Mouse (Mus musculus) forebrain, embryonic 11.5 days (tissue): ENCODE data around the gene Jpt2. TPM values are rescaled to one million over a fixed set of nuclear protein-coding genes. Genes with fewer than 3 reads are reported as not detected.

Source experiments
- ATAC-seq: fragments of 200-750 bp; cut with Nextera tagmentation; replicated peaks from 2 replicates; pipeline ENCODE4 v1.8.0; 2017; ENCODE audit warnings: moderate TSS enrichment; ENCODE audit not compliant: low FRiP score
- DNase-seq: peaks from one replicate; pipeline ENCODE4 v3.0.0-alpha.2; 2017; ENCODE audit warnings: low spot score
- H3K27ac ChIP-seq: fragments of 300-500 bp; sonication (generic); 2 replicates; pipeline ENCODE4 v1.5.1; 2014; ENCODE audit warnings: low read depth, low read length
- H3K27me3 ChIP-seq: fragments of 300-500 bp; sonication (generic); 2 replicates; pipeline ENCODE4 v1.6.1; 2014; ENCODE audit warnings: mild to moderate bottlenecking, low read length, mixed read lengths; ENCODE audit not compliant: control insufficient read depth, insufficient read depth
- H3K36me3 ChIP-seq: fragments of 300-500 bp; sonication (generic); 2 replicates; pipeline ENCODE4 v1.6.1; 2014; ENCODE audit warnings: mild to moderate bottlenecking, low read length, moderate library complexity, mixed read lengths; ENCODE audit not compliant: control insufficient read depth, insufficient read depth
- H3K4me1 ChIP-seq: fragments of 300-500 bp; sonication (generic); replicated peaks from 2 replicates; pipeline ENCODE4 v1.6.1; 2014; ENCODE audit warnings: low read length, mixed read lengths; ENCODE audit not compliant: control insufficient read depth, insufficient read depth
- H3K4me2 ChIP-seq: fragments of 300-500 bp; sonication (generic); 2 replicates; pipeline ENCODE4 v1.6.1; 2014; ENCODE audit warnings: low read depth, mild to moderate bottlenecking, low read length, moderate library complexity, mixed read lengths; ENCODE audit not compliant: severe bottlenecking
- H3K4me3 ChIP-seq: fragments of 300-500 bp; sonication (generic); 2 replicates; pipeline ENCODE4 v1.5.1; 2014; ENCODE audit warnings: low read depth, low read length
- H3K9ac ChIP-seq: fragments of 300-500 bp; sonication (generic); 2 replicates; pipeline ENCODE4 v1.6.1; 2014; ENCODE audit warnings: low read length
- H3K9me3 ChIP-seq: fragments of 300-500 bp; sonication (generic); 2 replicates; pipeline ENCODE4 v1.6.1; 2016; ENCODE audit warnings: low read length, mixed read lengths; ENCODE audit not compliant: control insufficient read depth
- WGBS: fragments of 180-500 bp; shearing (Covaris S2); extraction: QIAGEN DNeasy Blood & Tissue Kit; methylation state at CpG from one replicate; pipeline ENCODE4 v1.1.7; 2014; 5-methylcytosine and 5-hydroxymethylcytosine counted together
- polyA plus RNA-seq: library from polyadenylated mRNA; unstranded; fragments of >200 nt; fragmentation: Nextera tagmentation; extraction: Ambion mirVana; gene quantifications from 2 replicates; pipeline ENCODE4 v1.2.1, GENCODE M21; 2014

The Jpt2 gene
- polyA plus RNA-seq, result 314 and 323 TPM in 2 replicates

DNA sequence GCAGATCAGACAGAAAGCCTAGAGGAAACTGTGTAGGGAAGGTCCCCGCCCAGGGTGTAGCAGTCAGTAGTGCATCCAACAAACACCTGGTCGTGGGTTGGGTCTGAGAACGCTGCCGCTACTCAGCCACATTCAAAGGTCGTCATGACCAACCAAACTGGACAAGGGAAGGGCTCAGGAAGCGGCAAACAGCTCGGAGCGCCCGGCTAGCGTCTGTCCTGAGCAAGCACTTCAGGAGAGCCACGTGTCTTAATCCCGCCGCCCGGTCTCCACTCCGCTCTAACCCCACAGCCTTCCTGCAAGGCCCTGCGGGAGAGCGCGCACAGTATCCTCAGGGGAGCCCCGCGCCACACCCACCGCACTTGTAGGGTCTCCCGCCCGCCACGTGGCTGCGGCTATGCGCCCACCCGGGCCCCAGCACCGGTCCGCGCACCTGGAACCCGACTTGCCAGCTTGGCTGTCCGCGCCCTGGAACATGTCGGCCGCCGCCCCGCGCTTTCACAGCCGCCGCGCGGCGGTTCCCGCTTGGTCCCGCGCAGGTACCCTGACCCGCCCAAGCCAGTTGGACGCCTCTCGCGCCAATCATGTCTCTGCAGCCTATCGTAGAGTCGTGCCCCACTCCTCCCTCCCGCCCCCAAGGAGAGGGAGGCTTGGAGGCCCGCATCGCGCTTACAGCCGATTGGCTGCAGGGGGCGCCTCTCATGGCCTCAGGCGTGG is at the start of gene Jpt2:
TSS of gene Jpt2 (minus strand) at position 555 of the 717 bp plus-strand sequence.
- under 1% methylated on average over 59 of the region's 59 CpGs for WGBS
- peaks cover 2% of the 10 kb centered on the region; the same call in 1 of the 2 replicates for H3K36me3 ChIP-seq

GRCm38 (mm10) chr17:25007480-25007879 is 47.0 kb upstream of the Jpt2 start:
- no peak overlapping the region for H3K27ac ChIP-seq
- H3K9me3 ChIP-seq, result no peaks in the 10 kb centered on the region
- H3K4me1 ChIP-seq, result no peaks in the 10 kb centered on the region
- no peak overlapping the region for H3K4me2 ChIP-seq
- H3K36me3 ChIP-seq, result peaks cover 9% of the 10 kb centered on the region
- H3K4me3 ChIP-seq, result no peak overlapping the region
- H3K9ac ChIP-seq, result no peak overlapping the region
- no peak for ATAC-seq
- no peaks in the 10 kb centered on the region for H3K27me3 ChIP-seq
- no peak for DNase-seq

More for the DNA sequence above, at the start of gene Jpt2:
- H3K27ac ChIP-seq, result peak within 1 kb of the TSS; percentile 77
- ATAC-seq (peak; percentile 100), DNase-seq (peak; percentile 100)
- no peaks in the 10 kb centered on the region for H3K9me3 ChIP-seq
- peak within 1 kb of the TSS; percentile 50 for H3K4me2 ChIP-seq
- no peaks in the 10 kb centered on the region for H3K27me3 ChIP-seq
- H3K4me1 ChIP-seq, result peaks cover 7% of the 10 kb centered on the region; the same call in 1 of the 2 replicates
- peak within 1 kb of the TSS; percentile 93 for H3K9ac ChIP-seq
- H3K4me3 ChIP-seq, result peak within 1 kb of the TSS; percentile 83

- H3K9ac ChIP-seq, result no peak overlapping the region
- DNase-seq (no peak), ATAC-seq (no peak)
- no peak overlapping the region for H3K27ac ChIP-seq
- no peaks in the 10 kb centered on the region for H3K27me3 ChIP-seq
- H3K4me1 ChIP-seq, result no peaks in the 10 kb centered on the region
- no peak overlapping the region for H3K4me2 ChIP-seq
- 94% methylated on average over 3 of the region's 3 CpGs for WGBS
- H3K4me3 ChIP-seq, result no peak overlapping the region
- no peaks in the 10 kb centered on the region for H3K9me3 ChIP-seq
- H3K36me3 ChIP-seq, result peaks cover 4% of the 10 kb centered on the region
Observed at GRCm38 (mm10) chr17:25005102-25005501, 44.6 kb upstream of the Jpt2 start.

GRCm38 (mm10) chr17:24994721-24995120 is 34.2 kb upstream of the Jpt2 start:
- Histone ChIP-seq H3K27ac (no peak overlapping the region), H3K9me3 (no peaks in the 10 kb centered on the region), H3K9ac (no peak overlapping the region), H3K4me2 (no peak overlapping the region), H3K36me3 (peaks cover 24% of the 10 kb centered on the region; the same call in 1 of the 2 replicates), H3K27me3 (no peaks in the 10 kb centered on the region), H3K4me3 (no peak overlapping the region), H3K4me1 (no peaks in the 10 kb centered on the region)
- no peak for DNase-seq
- ATAC-seq, result no peak
- WGBS, result 92% methylated on average over 6 of the region's 6 CpGs

- H3K27me3 ChIP-seq, result no peaks in the 10 kb centered on the region
- no peak overlapping the region for H3K27ac ChIP-seq
- no peak overlapping the region for H3K4me2 ChIP-seq
- no peak for DNase-seq
- H3K4me3 ChIP-seq, result no peak overlapping the region
- no peak overlapping the region for H3K9ac ChIP-seq
- no peak for ATAC-seq
- H3K4me1 ChIP-seq, result no peaks in the 10 kb centered on the region
- H3K36me3 ChIP-seq, result peaks cover 19% of the 10 kb centered on the region
- WGBS, result 96% methylated on average over 6 of the region's 6 CpGs
- H3K9me3 ChIP-seq, result no peaks in the 10 kb centered on the region
Observed at GRCm38 (mm10) chr17:24987221-24987620, 26.7 kb upstream of the Jpt2 start.

DNA sequence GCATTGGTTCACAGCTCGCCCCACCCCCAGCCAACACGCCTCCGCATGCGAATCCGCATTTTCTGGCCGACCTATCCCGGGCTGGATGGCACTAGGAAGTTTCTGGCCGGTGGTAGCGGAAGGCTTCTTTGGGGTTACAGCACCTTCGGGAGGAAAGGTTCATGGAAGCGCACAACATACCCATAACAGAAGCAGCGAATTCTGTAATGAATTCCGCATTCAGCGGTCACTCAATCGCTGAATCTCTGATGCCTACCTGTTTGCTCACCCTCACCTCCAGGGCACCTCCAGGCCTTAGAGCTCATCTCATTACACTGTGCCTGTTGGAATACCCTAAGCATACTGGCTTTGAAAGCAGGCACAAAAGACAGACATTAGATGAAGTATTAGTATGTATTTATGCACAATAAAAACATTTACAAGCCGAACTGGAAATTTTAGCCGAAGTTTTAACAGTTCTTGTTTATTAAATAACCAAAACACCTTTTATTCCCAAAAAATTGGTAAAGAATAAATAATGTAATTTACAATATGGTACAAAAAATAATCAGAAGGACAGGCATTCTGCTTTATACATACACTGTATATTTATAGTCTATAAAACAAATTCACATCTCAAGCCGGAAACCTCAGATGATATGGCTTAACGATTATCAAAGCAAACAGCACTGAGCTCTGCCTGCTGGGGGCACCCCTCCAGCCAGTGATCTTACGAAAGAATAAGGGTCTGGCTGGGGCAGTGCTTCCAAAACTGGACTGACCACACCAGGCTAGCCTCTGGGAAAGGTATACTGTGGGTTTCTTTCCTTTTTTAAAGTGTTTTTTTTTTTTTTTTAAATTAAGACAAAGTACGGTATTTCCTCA is 595 bp upstream of the Jpt2 start:
- Histone ChIP-seq H3K4me2 (peak overlapping the region; percentile 50), H3K4me1 (peaks cover 7% of the 10 kb centered on the region; the same call in 1 of the 2 replicates), H3K4me3 (peak overlapping the region; percentile 83), H3K9ac (peak overlapping the region; percentile 93; the same call in 1 of the 2 replicates), H3K9me3 (no peaks in the 10 kb centered on the region), H3K27me3 (no peaks in the 10 kb centered on the region), H3K36me3 (peaks cover 2% of the 10 kb centered on the region; the same call in 1 of the 2 replicates), H3K27ac (0 out of 2 replicates have a peak overlapping the region, but pooled peaks have one; percentile 1)
- ATAC-seq (peak; percentile 60), DNase-seq (no peak)
- WGBS, result 17% methylated on average over 21 of the region's 21 CpGs

DNA sequence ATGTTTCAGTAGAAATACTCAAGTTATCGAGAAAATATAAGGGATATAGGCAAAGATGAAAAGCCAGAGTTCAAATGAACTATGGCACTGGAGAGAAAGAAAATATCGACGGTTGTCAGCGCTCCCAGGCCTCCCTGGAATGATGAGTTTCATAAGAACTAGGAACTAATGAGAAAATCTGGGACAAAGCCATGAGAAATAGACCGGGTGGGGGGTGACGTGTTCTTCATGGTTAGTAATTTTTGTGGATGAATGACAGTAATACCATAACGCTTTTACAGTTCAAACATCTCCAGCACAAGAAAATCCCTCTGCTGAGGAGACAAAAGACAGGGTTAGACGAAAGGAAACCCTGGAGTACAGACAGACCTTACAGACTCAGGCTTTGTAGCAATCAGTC is 1.1 kb downstream of the Jpt2 start:
- peak overlapping the region; percentile 83 for H3K4me3 ChIP-seq
- no peak for ATAC-seq
- DNase-seq, result no peak
- peaks cover 6% of the 10 kb centered on the region; the same call in 1 of the 2 replicates for H3K36me3 ChIP-seq
- WGBS, result 36% methylated on average over 8 of the region's 8 CpGs
- peak overlapping the region; percentile 93 for H3K9ac ChIP-seq
- no peak overlapping the region for H3K27ac ChIP-seq
- H3K27me3 ChIP-seq, result no peaks in the 10 kb centered on the region
- H3K4me1 ChIP-seq, result peaks cover 7% of the 10 kb centered on the region; the same call in 1 of the 2 replicates
- H3K4me2 ChIP-seq, result peak overlapping the region; percentile 50
- H3K9me3 ChIP-seq, result no peaks in the 10 kb centered on the region

DNA sequence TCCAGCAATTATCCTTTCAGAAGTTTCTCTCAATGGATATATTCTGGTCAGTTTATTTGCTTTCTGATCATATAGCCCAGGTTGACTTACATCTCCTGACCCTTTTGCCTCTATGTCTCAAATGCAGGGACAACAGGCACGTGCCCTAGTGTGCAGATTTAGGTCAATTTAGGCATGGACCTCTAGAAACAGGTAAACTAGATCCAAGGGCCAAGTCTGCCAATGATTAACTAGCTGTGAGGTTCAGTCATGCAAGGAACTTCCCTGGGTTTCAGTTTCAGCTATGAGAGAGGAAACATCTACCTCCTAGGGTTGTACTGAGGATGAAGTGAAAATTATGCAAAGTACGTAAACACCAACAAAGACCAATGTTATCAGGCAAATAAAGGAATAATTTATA is 7.2 kb downstream of the Jpt2 start:
- Histone ChIP-seq H3K9me3 (no peaks in the 10 kb centered on the region), H3K4me1 (no peaks in the 10 kb centered on the region), H3K27ac (no peak overlapping the region), H3K4me3 (no peak overlapping the region), H3K36me3 (peaks cover 3% of the 10 kb centered on the region; the same call in 1 of the 2 replicates), H3K9ac (no peak overlapping the region), H3K4me2 (no peak overlapping the region), H3K27me3 (no peaks in the 10 kb centered on the region)
- no peak for ATAC-seq
- DNase-seq, result no peak
- 91% methylated on average over 2 of the region's 2 CpGs for WGBS
